17 mouse cellular contexts compared by ENCODE assay signal in the genomic region with DNA sequence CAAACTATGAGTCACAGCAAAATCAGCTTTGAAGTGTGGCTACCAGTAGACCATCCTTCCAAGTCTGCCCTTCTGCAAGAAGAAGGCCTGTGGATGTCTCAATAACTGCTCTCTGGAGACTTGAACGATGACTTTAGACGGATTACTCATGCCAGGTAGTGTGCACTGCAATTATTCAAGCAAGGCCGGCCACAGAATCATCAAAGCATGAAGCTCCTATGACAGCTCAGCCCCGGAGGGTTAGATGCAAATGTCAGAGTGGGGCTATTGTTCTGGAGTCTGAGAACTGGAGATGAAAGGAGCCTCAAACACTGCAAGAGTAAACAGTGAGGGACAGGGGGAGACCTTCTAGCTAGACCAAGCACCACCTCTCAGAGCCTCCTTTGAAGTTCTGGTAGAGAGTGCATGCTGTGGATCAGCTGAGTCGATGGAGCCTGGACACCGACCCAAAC.
DNase-seq lines count a peak whose midpoint lies in the region; ATAC-seq and TF ChIP-seq lines count a peak whose summit lies in the region.
"Had no signal": no experiment of that assay in that cellular context is flagged by ENCODE, and none has a peak within 500 bp of the region (broad histone marks: within the 10 kb centered on the region; RNA-seq: fewer than 3 reads in every experiment).

No protein-coding gene starts in this region.

- no peaks in the 10 kb centered on the region for H3K27me3 ChIP-seq in C2C12 (ENCODE audit: control insufficient read depth, insufficient read depth, insufficient read length)
- H3K27me3 ChIP-seq in embryonic facial prominence, embryonic 15.5 days: no peaks in the 10 kb centered on the region
- no peaks in the 10 kb centered on the region for H3K27me3 ChIP-seq in forebrain, embryonic 16.5 days (replicated peaks; ENCODE audit: control insufficient read depth, insufficient read depth, low read length)
- H3K27me3 ChIP-seq: forebrain, embryonic 13.5 days; heart, embryonic 15.5 days; liver, embryonic 13.5 days; neural tube, embryonic 13.5 days had no signal

- H3K27ac ChIP-seq in embryonic facial prominence, embryonic 15.5 days (replicated peaks): no peak overlapping the region
- H3K27ac ChIP-seq in forebrain, embryonic 16.5 days (ENCODE audit: low read length): no peak overlapping the region
- H3K27ac ChIP-seq: forebrain, embryonic 13.5 days; heart, embryonic 15.5 days; hindbrain, embryonic 10.5 days; intestine, embryonic 15.5 days; liver, embryonic 13.5 days; neural tube, embryonic 13.5 days had no signal

- H3K4me3 ChIP-seq in C2C12 (ENCODE audit: insufficient read depth, poor library complexity, severe bottlenecking): no peak overlapping the region
- H3K4me3 ChIP-seq in embryonic facial prominence, embryonic 15.5 days (replicated peaks): no peak overlapping the region
- no peak overlapping the region for H3K4me3 ChIP-seq in forebrain, embryonic 16.5 days (replicated peaks; ENCODE audit: low read length)
- H3K4me3 ChIP-seq: forebrain, embryonic 13.5 days; heart, embryonic 15.5 days; hindbrain, embryonic 10.5 days; intestine, embryonic 15.5 days; liver, embryonic 13.5 days; neural tube, embryonic 13.5 days had no signal

- no peaks in the 10 kb centered on the region for H3K36me3 ChIP-seq in C2C12 (ENCODE audit: control insufficient read depth, insufficient read depth)
- no peaks in the 10 kb centered on the region for H3K36me3 ChIP-seq in embryonic facial prominence, embryonic 15.5 days
- H3K36me3 ChIP-seq in forebrain, embryonic 16.5 days (ENCODE audit: control insufficient read depth, insufficient read depth): no peaks in the 10 kb centered on the region
- H3K36me3 ChIP-seq: heart, embryonic 15.5 days; hindbrain, embryonic 10.5 days; intestine, embryonic 15.5 days; liver, embryonic 13.5 days; neural tube, embryonic 13.5 days had no signal

- 0 out of 2 replicates have a peak, but pooled peaks have one; percentile 11 for ATAC-seq in embryonic facial prominence, embryonic 15.5 days (ENCODE audit: insufficient number of reproducible peaks, low FRiP score, low TSS enrichment, low read depth)
- no peak for ATAC-seq in forebrain, embryonic 16.5 days
- ATAC-seq: forebrain, embryonic 13.5 days; intestine, embryonic 15.5 days had no signal

- H3K4me1 ChIP-seq in embryonic facial prominence, embryonic 15.5 days: no peaks in the 10 kb centered on the region
- H3K4me1 ChIP-seq in forebrain, embryonic 16.5 days (replicated peaks; ENCODE audit: control insufficient read depth, insufficient read depth, low read length): no peaks in the 10 kb centered on the region
- H3K4me1 ChIP-seq: forebrain, embryonic 13.5 days; heart, embryonic 15.5 days; intestine, embryonic 15.5 days had no signal

- H3K4me2 ChIP-seq in embryonic facial prominence, embryonic 15.5 days (replicated peaks): no peak overlapping the region
- no peak overlapping the region for H3K4me2 ChIP-seq in forebrain, embryonic 16.5 days (ENCODE audit: low read length)
- H3K4me2 ChIP-seq: forebrain, embryonic 13.5 days; heart, embryonic 15.5 days; intestine, embryonic 15.5 days; liver, embryonic 13.5 days; neural tube, embryonic 13.5 days had no signal

- WGBS in embryonic facial prominence, embryonic 15.5 days: 18% methylated on average over 6 of the region's 6 CpGs
- WGBS in forebrain, embryonic 16.5 days: 35% methylated on average over 6 of the region's 6 CpGs

- H3K9ac ChIP-seq in embryonic facial prominence, embryonic 15.5 days: no peak overlapping the region
- H3K9ac ChIP-seq in forebrain, embryonic 16.5 days (replicated peaks; ENCODE audit: low read depth, low read length): no peak overlapping the region
- H3K9ac ChIP-seq: forebrain, embryonic 13.5 days; heart, embryonic 15.5 days; intestine, embryonic 15.5 days; liver, embryonic 13.5 days; neural tube, embryonic 13.5 days had no signal

- peak; percentile 19 for DNase-seq in embryo, embryonic 9.5 days (ENCODE audit: extremely low spot score)
- DNase-seq in embryo, embryonic 11 days: no peak
- peak; percentile 42 for DNase-seq in 3134 (ENCODE audit: extremely low read depth, insufficient read length, low spot score)
- DNase-seq in lung, postnatal 4 days: no peak
- DNase-seq in frontal cortex, postnatal 14 days (ENCODE audit: low spot score in 2 of 2): no peak
- DNase-seq: cerebellum, postnatal 25 days; heart, adult 18-20 months; layer of hippocampus, postnatal 36 days; liver, embryonic 13.5 days had no signal

- TF ChIP-seq CTCF in C2C12 (IDR thresholded peaks at IDR 0.05; ENCODE audit: control insufficient read depth, insufficient read depth, insufficient read length): no peak

- H3K9me3 ChIP-seq in embryonic facial prominence, embryonic 15.5 days (replicated peaks): no peaks in the 10 kb centered on the region
- H3K9me3 ChIP-seq in forebrain, embryonic 16.5 days (ENCODE audit: control insufficient read depth, low read length): no peaks in the 10 kb centered on the region
- H3K9me3 ChIP-seq: forebrain, embryonic 13.5 days; heart, embryonic 15.5 days; hindbrain, embryonic 10.5 days; intestine, embryonic 15.5 days; liver, embryonic 13.5 days; neural tube, embryonic 13.5 days had no signal

- H3ac ChIP-seq in C2C12 (ENCODE audit: control insufficient read depth, insufficient read length, low read depth): no peak overlapping the region

- H3K79me2 ChIP-seq in C2C12 (ENCODE audit: control insufficient read depth, insufficient read depth): no peaks in the 10 kb centered on the region

- H3K79me3 ChIP-seq in C2C12 (ENCODE audit: low read depth): no peaks in the 10 kb centered on the region

TF ChIP-seq in C2C12, 6 proteins besides CTCF, POLR2A, EP300 and RAD21:
- peak; percentile 11 for TF ChIP-seq MYOD1 (IDR thresholded peaks at IDR 0.05; ENCODE audit: control insufficient read depth, insufficient read length, low read depth)
- no peak for TF ChIP-seq USF1 (IDR thresholded peaks at IDR 0.05; ENCODE audit: low read depth)
- peak; percentile 92 for TF ChIP-seq CEBPB (IDR thresholded peaks at IDR 0.05; ENCODE audit: low read depth)
- TF ChIP-seq MAX (IDR thresholded peaks at IDR 0.05): peak; percentile 61
- TF ChIP-seq MYOG (IDR thresholded peaks at IDR 0.05; ENCODE audit: control insufficient read depth, extremely low read depth, insufficient read length): no peak
- TF ChIP-seq FOSL1 (IDR thresholded peaks at IDR 0.05; ENCODE audit: insufficient read depth, low read length, poor library complexity, severe bottlenecking): peak; percentile 70

Comparison
In these comparisons a context has a peak if more than half of its experiments do, and no peak if none do; other contexts are left out.
1. DNase-seq: peak in embryo, embryonic 9.5 days (single experiment) and 3134 (single experiment); none in embryo, embryonic 11 days (single experiment), lung, postnatal 4 days (0 of 2) and frontal cortex, postnatal 14 days (0 of 2).